Mouse (Mus musculus) CH12.LX (cell line): ENCODE measurements around the gene Soat1. TPM values are rescaled to one million over a fixed set of nuclear protein-coding genes. Genes with fewer than 3 reads are reported as not detected.

Source experiments
- DNase-seq: peaks from one replicate; pipeline ENCODE4 v3.0.0-alpha.2; 2013; ENCODE audit errors: extremely low read depth
- H3K27ac ChIP-seq: 2 replicates; pipeline ENCODE4 v1.5.1; 2012; ENCODE audit warnings: low read depth, mild to moderate bottlenecking, control low read depth, moderate library complexity; ENCODE audit not compliant: insufficient read depth
- H3K27me3 ChIP-seq: replicated peaks from 2 replicates; pipeline ENCODE3; 2012; ENCODE audit warnings: inconsistent platforms
- H3K36me3 ChIP-seq, 2 experiments: replicated peaks in 1 of 2; 2 replicates each; pipeline versions ENCODE3 to v1.6.1; 2012; ENCODE audit warnings: inconsistent platforms in 1 of 2, low read length in 1 of 2, mild to moderate bottlenecking in 1 of 2, mixed read lengths in 1 of 2, moderate library complexity in 1 of 2; ENCODE audit not compliant: control insufficient read depth in 1 of 2, insufficient read depth in 1 of 2
- H3K4me1 ChIP-seq, 2 experiments: 2 replicates each; pipeline ENCODE4 v1.6.1; 2012; ENCODE audit warnings: inconsistent platforms in 1 of 2, moderate library complexity in 1 of 2; ENCODE audit not compliant: insufficient read depth in 2 of 2, control insufficient read depth in 1 of 2
- H3K4me2 ChIP-seq: 2 replicates; pipeline ENCODE4 v1.6.1; 2012; ENCODE audit warnings: low read depth, mild to moderate bottlenecking, control low read depth; ENCODE audit not compliant: poor library complexity, insufficient read depth, severe bottlenecking
- H3K4me3 ChIP-seq, 3 experiments: fragments of 150-350 bp in 1 of 3; sonication (generic) in 1 of 3; replicated peaks in 1 of 3; 2 replicates each; pipeline versions ENCODE3 to v1.5.1; 2011 to 2012; ENCODE audit warnings: low read depth in 2 of 3, low read length in 2 of 3, mild to moderate bottlenecking in 2 of 3, moderate library complexity in 2 of 3, control low read depth in 1 of 3, improper control_type of control experiment in 1 of 3, inconsistent platforms in 1 of 3, mixed read lengths in 1 of 3; ENCODE audit not compliant: poor library complexity in 1 of 3
- H3K79me2 ChIP-seq: replicated peaks from 2 replicates; pipeline ENCODE4 v1.6.1; 2012; ENCODE audit warnings: mild to moderate bottlenecking, moderate library complexity; ENCODE audit not compliant: control insufficient read depth, poor library complexity, insufficient read depth, severe bottlenecking; ENCODE audit errors: extremely low read depth
- H3K9ac ChIP-seq: 2 replicates; pipeline ENCODE4 v1.6.1; 2012; ENCODE audit warnings: low read depth, mild to moderate bottlenecking, control low read depth, moderate library complexity; ENCODE audit not compliant: insufficient read depth
- H3K9me3 ChIP-seq: replicated peaks from 2 replicates; pipeline ENCODE3; 2012; ENCODE audit warnings: low read length, inconsistent platforms, mixed read lengths
- CTCF ChIP-seq, 2 experiments: IDR thresholded peaks in 1 of 2; conservative IDR thresholded peaks in 1 of 2; 2 replicates each; pipeline ENCODE4 v1.5.1; 2011 to 2012; ENCODE audit warnings: low read depth in 2 of 2, low read length in 2 of 2, improper control_type of control experiment in 1 of 2, inconsistent platforms in 1 of 2, mild to moderate bottlenecking in 1 of 2, moderate library complexity in 1 of 2
- EP300 ChIP-seq: IDR thresholded peaks from 2 replicates; pipeline ENCODE4 v1.6.1; 2011; ENCODE audit warnings: low read length, improper control_type of control experiment
- HCFC1 ChIP-seq: IDR thresholded peaks from 2 replicates; pipeline ENCODE4 v1.6.1; 2012; ENCODE audit warnings: low read depth, mild to moderate bottlenecking, inconsistent platforms, low read length, improper control_type of control experiment
- IRF4 ChIP-seq: IDR thresholded peaks from 2 replicates; pipeline ENCODE4 v1.6.1; 2014; ENCODE audit warnings: low read depth, mild to moderate bottlenecking, inconsistent platforms, low read length, improper control_type of control experiment
- JUN ChIP-seq: IDR thresholded peaks from 2 replicates; pipeline ENCODE4 v1.6.1; 2011; ENCODE audit warnings: low read depth, mild to moderate bottlenecking, low read length, improper control_type of control experiment, moderate library complexity; ENCODE audit not compliant: insufficient read depth
- MAX ChIP-seq: IDR thresholded peaks from 2 replicates; pipeline ENCODE4 v1.6.1; 2011; ENCODE audit warnings: low read length, improper control_type of control experiment
- MAZ ChIP-seq: IDR thresholded peaks from 2 replicates; pipeline ENCODE4 v1.6.1; 2012; ENCODE audit warnings: low read depth, mild to moderate bottlenecking, inconsistent platforms, low read length, improper control_type of control experiment, moderate library complexity
- NRF1 ChIP-seq: IDR thresholded peaks from 2 replicates; pipeline ENCODE4 v1.6.1; 2014; ENCODE audit warnings: low read depth, mild to moderate bottlenecking, inconsistent platforms, low read length, improper control_type of control experiment, moderate library complexity
- POLR2A ChIP-seq: IDR thresholded peaks from 2 replicates; pipeline ENCODE4 v1.6.1; 2011; ENCODE audit warnings: low read depth, mild to moderate bottlenecking, improper control_type of control experiment, low read length
- RAD21 ChIP-seq: IDR thresholded peaks from 2 replicates; pipeline ENCODE4 v1.6.1; 2011; ENCODE audit warnings: low read depth, mild to moderate bottlenecking, low read length, improper control_type of control experiment, moderate library complexity
- SIN3A ChIP-seq: IDR thresholded peaks from 2 replicates; pipeline ENCODE4 v1.6.1; 2012; ENCODE audit warnings: low read length, improper control_type of control experiment, inconsistent platforms
- SMC3 ChIP-seq: IDR thresholded peaks from 2 replicates; pipeline ENCODE4 v1.6.1; 2011; ENCODE audit warnings: low read depth, low read length, improper control_type of control experiment
- TBP ChIP-seq: conservative IDR thresholded peaks from 2 replicates; pipeline ENCODE4 v1.6.1; 2011; ENCODE audit warnings: low read depth, low read length, improper control_type of control experiment
- TCF12 ChIP-seq: IDR thresholded peaks from 2 replicates; pipeline ENCODE4 v1.6.1; 2014; ENCODE audit warnings: low read depth, mild to moderate bottlenecking, inconsistent platforms, low read length, improper control_type of control experiment
- UBTF ChIP-seq: IDR thresholded peaks from 2 replicates; pipeline ENCODE4 v1.6.1; 2012; ENCODE audit warnings: low read depth, mild to moderate bottlenecking, inconsistent platforms, low read length, improper control_type of control experiment, moderate library complexity
- USF1 ChIP-seq: IDR thresholded peaks from 2 replicates; pipeline ENCODE4 v1.6.1; 2014; ENCODE audit warnings: low read depth, mild to moderate bottlenecking, inconsistent platforms, low read length, improper control_type of control experiment
- USF2 ChIP-seq: conservative IDR thresholded peaks from 2 replicates; pipeline ENCODE4 v1.6.1; 2011; ENCODE audit warnings: low read depth, low read length, improper control_type of control experiment
- ZKSCAN1 ChIP-seq: IDR thresholded peaks from 2 replicates; pipeline ENCODE4 v1.6.1; 2012; ENCODE audit warnings: low read depth, inconsistent platforms, low read length, improper control_type of control experiment, borderline replicate concordance
- ZMIZ1 ChIP-seq: IDR thresholded peaks from 2 replicates; pipeline ENCODE4 v1.6.1; 2012; ENCODE audit warnings: low read depth, mild to moderate bottlenecking, inconsistent platforms, low read length, improper control_type of control experiment
- dilution Hi-C: fragments of 300-500 bp; cut with MboI; formaldehyde crosslinking; loops from 2 replicates; pipeline ENCODE4 v1.14.3; 2020; ENCODE audit warnings: low sequenced_read_pairs; ENCODE audit not compliant: extremely low pct_unique_long_range_greater_than_20kb, extremely low pct_ligation_motif_present
- in situ Hi-C: fragments of 300-500 bp; cut with MboI; formaldehyde crosslinking; loops from 3 replicates; pipeline ENCODE4 v1.14.3; 2019; ENCODE audit warnings: low sequenced_read_pairs, low pct_ligation_motif_present, low pct_unique_long_range_greater_than_20kb, mixed read lengths
- polyA plus RNA-seq: library from polyadenylated mRNA; unstranded; fragments of >175 nt; gene quantifications from 2 replicates; pipeline ENCODE4 v1.2.1, GENCODE M21; 2012; ENCODE audit warnings: low read depth; ENCODE audit not compliant: insufficient read length
- total RNA-seq, 2 experiments: library from RNA; depleted of rRNA; stranded (reverse); fragments of 300-350 nt in 1 of 2; fragments of >200 nt in 1 of 2; gene quantifications; 2 replicates each; pipeline ENCODE4 v1.2.3; 2012 to 2014

Gene Soat1
- total and polyA plus RNA-seq, 3 experiments, result 8.6 to 13.5 (median 10.3) TPM

DNA sequence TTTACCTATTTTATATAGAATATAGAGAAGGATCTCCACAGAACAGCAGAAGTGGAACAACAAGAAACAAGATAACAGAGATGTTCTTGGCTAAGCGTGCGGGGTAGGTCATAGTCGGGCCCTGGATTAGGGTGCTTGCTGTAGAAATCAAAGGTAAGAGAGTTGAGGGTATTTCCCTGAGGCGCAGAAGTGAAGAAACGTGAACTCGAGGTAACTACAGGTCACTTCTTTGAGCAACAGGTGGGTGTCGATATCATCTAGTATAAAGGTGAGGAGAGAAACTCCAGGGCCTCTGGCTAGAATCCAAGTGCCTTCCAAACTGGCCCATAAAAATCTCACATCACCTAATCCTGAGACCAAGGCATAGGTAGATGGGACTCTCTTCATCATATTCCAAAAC lies 2.4 kb upstream of the Soat1 start:
- H3K27me3 ChIP-seq, result no peaks in the 10 kb centered on the region
- in situ Hi-C loops, result no loop called here
- no peak overlapping the region for H3K27ac ChIP-seq
- H3K79me2 ChIP-seq, result no peaks in the 10 kb centered on the region
- dilution Hi-C loops, result no loop called here
- H3K4me2 ChIP-seq, result no peak overlapping the region
- no peak for DNase-seq
- no peak overlapping the region for H3K4me3 ChIP-seq
- peaks cover 0 to 16% of the 10 kb centered on the region in 2 experiments; a peak in 2 of 4 replicates for H3K4me1 ChIP-seq
- TF ChIP-seq USF1 (no peak), MAX (no peak), USF2 (no peak), EP300 (no peak), ZMIZ1 (no peak)
- no peak overlapping the region for H3K9ac ChIP-seq
- no peaks in the 10 kb centered on the region for H3K9me3 ChIP-seq
- H3K36me3 ChIP-seq, result no peaks in the 10 kb centered on the region

DNA sequence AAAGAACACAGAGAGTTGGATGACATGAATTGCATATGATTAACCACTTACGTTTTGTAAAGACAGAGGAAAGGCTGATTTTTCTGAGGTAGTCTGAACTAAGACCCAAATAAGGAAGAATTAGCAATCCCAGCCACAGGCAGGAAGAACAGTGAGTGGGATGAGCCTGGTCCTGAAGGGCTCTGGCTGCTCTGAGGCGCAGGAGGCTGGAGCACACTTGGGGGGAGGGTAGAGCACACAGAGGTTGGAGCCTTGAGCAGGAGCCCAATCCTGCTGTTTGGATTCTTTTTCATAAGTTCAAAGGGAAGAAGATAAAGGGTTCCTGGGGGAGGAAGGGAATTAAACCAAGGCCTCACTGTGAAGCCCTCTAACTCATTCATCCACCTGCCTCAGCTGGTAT lies 1.9 kb upstream of the Soat1 start:
- no peak overlapping the region for H3K4me3 ChIP-seq
- no peak overlapping the region for H3K4me2 ChIP-seq
- H3K79me2 ChIP-seq, result no peaks in the 10 kb centered on the region
- H3K9ac ChIP-seq, result no peak overlapping the region
- peaks cover 0 to 21% of the 10 kb centered on the region in 2 experiments; a peak in 2 of 4 replicates for H3K4me1 ChIP-seq
- no peaks in the 10 kb centered on the region for H3K36me3 ChIP-seq
- no peak for TF ChIP-seq TBP
- no peak for TF ChIP-seq USF2
- no peak for TF ChIP-seq POLR2A
- TF ChIP-seq SMC3, result no peak
- no peak for TF ChIP-seq IRF4
- TF ChIP-seq NRF1, result no peak
- no peak for TF ChIP-seq UBTF
- TF ChIP-seq ZKSCAN1, result no peak
- TF ChIP-seq TCF12, result no peak
- TF ChIP-seq JUN, result no peak
- no peak for TF ChIP-seq CTCF (conservative IDR thresholded peaks at IDR 0.05 in 1 of 2, IDR thresholded peaks at IDR 0.05 in 1 of 2; ENCODE audit: low read depth in 2 of 2, low read length in 2 of 2)
- no peak for TF ChIP-seq SIN3A
- TF ChIP-seq HCFC1, result no peak
- TF ChIP-seq MAZ, result no peak
- TF ChIP-seq RAD21, result no peak
- TF ChIP-seq, all 38 proteins: peak for 0
- in situ Hi-C loops (no loop called here), dilution Hi-C loops (no loop called here)
- DNase-seq, result no peak
- H3K27me3 ChIP-seq, result no peaks in the 10 kb centered on the region
- H3K27ac ChIP-seq, result no peak overlapping the region
- H3K9me3 ChIP-seq, result no peaks in the 10 kb centered on the region
